ENCODE assay signal across 8 mouse cellular contexts in genomic region chr4:63410583-63410934, GRCm38 (mm10). TPM values are rescaled to one million over a fixed set of nuclear protein-coding genes. Genes with fewer than 3 reads are reported as not detected.
DNase-seq lines count a peak whose midpoint lies in the region; ATAC-seq lines count a peak whose summit lies in the region.

No protein-coding gene starts in this region.

- no peaks in the 10 kb centered on the region for H3K27me3 ChIP-seq in embryonic facial prominence, embryonic 12.5 days
- H3K27me3 ChIP-seq in midbrain, embryonic 11.5 days (ENCODE audit: control insufficient read depth, insufficient read depth, low read length), result no peaks in the 10 kb centered on the region

- H3K36me3 ChIP-seq in embryonic facial prominence, embryonic 12.5 days, result no peaks in the 10 kb centered on the region
- no peaks in the 10 kb centered on the region for H3K36me3 ChIP-seq in midbrain, embryonic 11.5 days (ENCODE audit: control insufficient read depth, insufficient read depth, low read length)

- WGBS in embryonic facial prominence, embryonic 12.5 days, result under 1% methylated on average over 19 of the region's 19 CpGs
- 2% methylated on average over 19 of the region's 19 CpGs for WGBS in midbrain, embryonic 11.5 days

- H3K9me3 ChIP-seq in embryonic facial prominence, embryonic 12.5 days, result no peaks in the 10 kb centered on the region
- no peaks in the 10 kb centered on the region for H3K9me3 ChIP-seq in midbrain, embryonic 11.5 days (ENCODE audit: control insufficient read depth, low read length)

- ATAC-seq in embryonic facial prominence, embryonic 12.5 days (ENCODE audit: insufficient number of reproducible peaks, insufficient read depth, low FRiP score, low TSS enrichment), result peak; percentile 89
- ATAC-seq in granulocyte monocyte progenitor cell, adult 5-6 weeks (replicated peaks; ENCODE audit: poor library complexity, severe bottlenecking), result peak; percentile 81
- peak; percentile 90 for ATAC-seq in midbrain, embryonic 11.5 days (ENCODE audit: low FRiP score)

- 0 out of 2 replicates have a peak overlapping the region, but pooled peaks have one; percentile 33 for H3K27ac ChIP-seq in embryonic facial prominence, embryonic 12.5 days
- H3K27ac ChIP-seq in midbrain, embryonic 11.5 days (ENCODE audit: low read depth, low read length), result peak overlapping the region; percentile 11; the same call in 1 of the 2 replicates

- H3K4me2 ChIP-seq in embryonic facial prominence, embryonic 12.5 days (replicated peaks), result peak overlapping the region; percentile 98
- H3K4me2 ChIP-seq in midbrain, embryonic 11.5 days, result peak overlapping the region; percentile 92

- peaks cover 14% of the 10 kb centered on the region; the same call in 1 of the 2 replicates for H3K4me1 ChIP-seq in embryonic facial prominence, embryonic 12.5 days
- peaks cover 17% of the 10 kb centered on the region for H3K4me1 ChIP-seq in midbrain, embryonic 11.5 days (ENCODE audit: control insufficient read depth, insufficient read depth, low read length)

- intact Hi-C loops in left cerebral cortex, postnatal 4 days (cut with DNase I), result no loop called here

- H3K4me3 ChIP-seq in embryonic facial prominence, embryonic 12.5 days, result peak overlapping the region; percentile 55
- H3K4me3 ChIP-seq in midbrain, embryonic 11.5 days (ENCODE audit: low read depth, low read length), result peak overlapping the region; percentile 62

- peak; percentile 96 to 97 for DNase-seq in adrenal gland, postnatal 36 days
- DNase-seq in kidney, adult 11 months, result peak; percentile 89
- DNase-seq in left cerebral cortex, postnatal 4 days, result peak; percentile 97
- DNase-seq in midbrain, embryonic 11.5 days (ENCODE audit: low spot score, missing footprints), result peak; percentile 99
- peak; percentile 94 for DNase-seq in right cerebral cortex, postnatal 4 days
- DNase-seq in yolk sac, embryonic 10.5 days (ENCODE audit: low spot score), result peak; percentile 91

- H3K9ac ChIP-seq in embryonic facial prominence, embryonic 12.5 days, result peak overlapping the region; percentile 54
- H3K9ac ChIP-seq in midbrain, embryonic 11.5 days (ENCODE audit: low read length), result peak overlapping the region; percentile 57

RNA-seq across cellular contexts. Expression of gene Akna, which starts 7.4 kb away (rescaled TPM):
- total RNA-seq in adrenal gland, postnatal 36 days (2021), result 1 to 10 TPM; 2.6 to 4.3 TPM
- polyA plus RNA-seq in embryonic facial prominence, embryonic 12.5 days (2016; fragmentation: Nextera tagmentation; extraction: Ambion mirVana), result 11.6 and 12.4 TPM in 2 replicates
- total RNA-seq in granulocyte monocyte progenitor cell, adult 5-6 weeks (2014; fragmentation: Nextera tagmentation), result 32.9 and 33.6 TPM in 2 replicates
- total RNA-seq in granulocyte monocyte progenitor cell, adult 5-6 weeks (2017), result 9.7 and 13.6 TPM in 2 replicates
- 1 to 10 TPM; 6.1 to 6.9 TPM for total RNA-seq in left cerebral cortex, postnatal 4 days (2021)
- 7.0 and 9.1 TPM in 2 replicates for polyA plus RNA-seq in midbrain, embryonic 11.5 days (2014; fragmentation: Nextera tagmentation; extraction: Ambion mirVana)

RNA-seq across cellular contexts. Expression of gene Orm2, which starts 48.3 kb away (rescaled TPM):
- 1 to 10 TPM; 3.9 to 7.8 TPM for total RNA-seq in adrenal gland, postnatal 36 days (2021)
- not detected in 2 replicates for polyA plus RNA-seq in embryonic facial prominence, embryonic 12.5 days (2016; fragmentation: Nextera tagmentation; extraction: Ambion mirVana)
- total RNA-seq in granulocyte monocyte progenitor cell, adult 5-6 weeks (2014; fragmentation: Nextera tagmentation), result not detected in 2 replicates
- total RNA-seq in granulocyte monocyte progenitor cell, adult 5-6 weeks (2017), result not detected in 2 replicates
- total RNA-seq in left cerebral cortex, postnatal 4 days (2021), result not detected
- polyA plus RNA-seq in midbrain, embryonic 11.5 days (2014; fragmentation: Nextera tagmentation; extraction: Ambion mirVana), result not detected in 2 replicates

RNA-seq across cellular contexts. Expression of gene Orm3, which starts 54.6 kb away (rescaled TPM):
- total RNA-seq in adrenal gland, postnatal 36 days (2021), result 10 to 100 TPM in 1 of 2 experiments, 1 to 10 TPM in 1; 5.4 to 10.7 TPM
- not detected in 2 replicates for polyA plus RNA-seq in embryonic facial prominence, embryonic 12.5 days (2016; fragmentation: Nextera tagmentation; extraction: Ambion mirVana)
- not detected in 2 replicates for total RNA-seq in granulocyte monocyte progenitor cell, adult 5-6 weeks (2014; fragmentation: Nextera tagmentation)
- not detected in 2 replicates for total RNA-seq in granulocyte monocyte progenitor cell, adult 5-6 weeks (2017)
- total RNA-seq in left cerebral cortex, postnatal 4 days (2021), result not detected
- not detected in 2 replicates for polyA plus RNA-seq in midbrain, embryonic 11.5 days (2014; fragmentation: Nextera tagmentation; extraction: Ambion mirVana)

Comparison
In these comparisons a context has a peak if more than half of its experiments do, and no peak if none do; other contexts are left out.
1. Peak in every context shown above with its lines: DNase-seq, ATAC-seq, H3K4me3 ChIP-seq and H3K27ac ChIP-seq.
2. RNA of gene Orm2, which starts 48.3 kb away (total RNA-seq): 3.9 to 7.8 TPM in adrenal gland, postnatal 36 days; not detected in granulocyte monocyte progenitor cell, adult 5-6 weeks and not detected in left cerebral cortex, postnatal 4 days; every median in the first group is over 4 times any median in the second.
3. RNA of gene Orm3, which starts 54.6 kb away (total RNA-seq): 5.4 to 10.7 TPM in adrenal gland, postnatal 36 days; not detected in granulocyte monocyte progenitor cell, adult 5-6 weeks and not detected in left cerebral cortex, postnatal 4 days; every median in the first group is over 4 times any median in the second.